Mouse (Mus musculus) G1E (cell line): Measurements from ENCODE around the gene Ptpn4. TPM values are rescaled to one million over a fixed set of nuclear protein-coding genes. Genes with fewer than 3 reads are reported as not detected.

Source experiments
- ATAC-seq: 2 replicates; pipeline ENCODE4 v1.8.0; 2016; ENCODE audit warnings: mild to moderate bottlenecking; ENCODE audit not compliant: insufficient number of reproducible peaks, poor library complexity, low FRiP score, severe bottlenecking; ENCODE audit errors: extremely low read depth
- DNase-seq: peaks from one replicate; pipeline ENCODE4 v3.0.0; 2012; ENCODE audit warnings: low spot score
- H3K27me3 ChIP-seq: 2 replicates; pipeline ENCODE4 v1.6.1; 2012; ENCODE audit warnings: mild to moderate bottlenecking, low read length, inconsistent platforms; ENCODE audit not compliant: insufficient read depth
- H3K36me3 ChIP-seq: replicated peaks from 2 replicates; pipeline ENCODE3; 2012; ENCODE audit warnings: mild to moderate bottlenecking, inconsistent platforms
- H3K4me1 ChIP-seq: 2 replicates; pipeline ENCODE4 v1.6.1; 2012; ENCODE audit warnings: low read depth, low read length, inconsistent platforms, mixed read lengths; ENCODE audit not compliant: insufficient read depth
- H3K4me3 ChIP-seq: 2 replicates; pipeline ENCODE4 v1.5.1; 2012; ENCODE audit warnings: low read depth, mild to moderate bottlenecking, inconsistent platforms, low read length, moderate library complexity, mixed read lengths
- H3K9me3 ChIP-seq: replicated peaks from 2 replicates; pipeline ENCODE4 v1.6.1; 2012; ENCODE audit warnings: inconsistent platforms
- CTCF ChIP-seq: IDR thresholded peaks from 2 replicates; pipeline ENCODE4 v1.5.1; 2012; ENCODE audit warnings: low read depth, low read length, inconsistent platforms, mixed read lengths
- GATA1 ChIP-seq: IDR thresholded peaks from 2 replicates; pipeline ENCODE4 v1.6.1; 2012; ENCODE audit warnings: borderline replicate concordance, low read length, inconsistent platforms, mixed read lengths
- GATA2 ChIP-seq: IDR thresholded peaks from 2 replicates; pipeline ENCODE4 v1.6.1; 2012; ENCODE audit warnings: low read depth, low read length, inconsistent platforms, borderline replicate concordance
- POLR2AphosphoS5 ChIP-seq: IDR thresholded peaks from 2 replicates; pipeline ENCODE4 v1.6.1; 2012; ENCODE audit warnings: low read depth, low read length, inconsistent platforms; ENCODE audit not compliant: insufficient replicate concordance
- TAL1 ChIP-seq: conservative IDR thresholded peaks from 2 replicates; pipeline ENCODE4 v1.6.1; 2012; ENCODE audit warnings: low read depth, low read length, inconsistent platforms, mixed read lengths
- polyA plus RNA-seq: library from polyadenylated mRNA; stranded (reverse); fragments of >175 nt; gene quantifications from 2 replicates; pipeline ENCODE4 v1.2.3, GENCODE M21; 2012
- total RNA-seq, 2 experiments: library from RNA; stranded (forward) in 1 of 2; stranded (reverse) in 1 of 2; fragments of 200-1000 nt in 1 of 2; fragments of >200 nt in 1 of 2; fragmentation: Nextera tagmentation in 1 of 2; gene quantifications; 2 replicates each; pipeline ENCODE4 v1.2.3; 2014 to 2017

The Ptpn4 gene
- total RNA-seq (2014; fragmentation: Nextera tagmentation): 66.3 and 81.3 TPM in 2 replicates
- total RNA-seq (2017): 23.8 and 28.4 TPM in 2 replicates
- polyA plus RNA-seq: 9.6 and 12.5 TPM in 2 replicates

DNA sequence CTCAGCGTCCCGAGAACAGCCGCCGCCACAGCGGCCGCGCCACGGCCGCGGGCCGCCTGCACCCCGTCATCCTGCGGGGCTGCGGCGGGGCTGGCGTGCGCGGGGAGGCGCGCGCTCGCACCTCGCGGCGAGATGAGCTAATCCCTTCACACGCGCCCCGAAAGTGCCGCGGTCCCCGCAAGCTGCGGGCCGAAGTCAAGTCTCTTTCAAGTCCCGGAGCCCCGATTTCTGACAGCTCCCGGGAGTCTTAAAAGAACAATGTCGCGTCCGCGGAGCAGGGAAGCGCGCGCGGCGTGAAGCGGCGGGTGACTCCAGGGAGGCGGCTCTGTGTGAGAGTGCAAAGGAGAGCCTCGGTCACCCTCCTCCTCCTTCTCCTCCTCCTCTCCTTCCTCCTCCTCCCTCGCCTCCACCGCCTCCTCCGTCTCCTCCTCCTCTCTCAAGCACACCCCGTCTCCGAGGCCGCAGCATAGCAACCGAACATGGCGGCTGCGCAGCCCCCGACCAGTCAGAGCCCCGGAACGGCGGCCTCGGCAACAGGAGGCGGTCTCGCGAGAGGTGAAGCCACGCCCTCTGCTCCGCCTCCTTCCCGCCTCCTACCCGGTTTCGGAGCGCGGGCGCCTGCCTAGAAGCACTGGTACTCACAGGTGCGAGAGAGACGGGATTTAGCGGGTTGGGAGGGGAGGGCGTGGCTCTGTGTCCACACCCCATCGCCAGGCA lies at the start of gene Ptpn4:
Gene Ptpn4, minus strand, starts transcription at position 579 of the 717 bp plus-strand sequence.
- Histone ChIP-seq H3K4me3 (peak within 1 kb of the TSS; percentile 94), H3K9me3 (no peaks in the 10 kb centered on the region), H3K27me3 (peaks cover 8% of the 10 kb centered on the region; the same call in 1 of the 2 replicates), H3K4me1 (peaks cover 25% of the 10 kb centered on the region), H3K36me3 (no peaks in the 10 kb centered on the region)
- DNase-seq (peak; percentile 96), ATAC-seq (peak; percentile 94)
- no peak for TF ChIP-seq TAL1
- TF ChIP-seq GATA1: no peak
- TF ChIP-seq CTCF: no peak
- no peak for TF ChIP-seq POLR2AphosphoS5
- no peak for TF ChIP-seq GATA2

DNA sequence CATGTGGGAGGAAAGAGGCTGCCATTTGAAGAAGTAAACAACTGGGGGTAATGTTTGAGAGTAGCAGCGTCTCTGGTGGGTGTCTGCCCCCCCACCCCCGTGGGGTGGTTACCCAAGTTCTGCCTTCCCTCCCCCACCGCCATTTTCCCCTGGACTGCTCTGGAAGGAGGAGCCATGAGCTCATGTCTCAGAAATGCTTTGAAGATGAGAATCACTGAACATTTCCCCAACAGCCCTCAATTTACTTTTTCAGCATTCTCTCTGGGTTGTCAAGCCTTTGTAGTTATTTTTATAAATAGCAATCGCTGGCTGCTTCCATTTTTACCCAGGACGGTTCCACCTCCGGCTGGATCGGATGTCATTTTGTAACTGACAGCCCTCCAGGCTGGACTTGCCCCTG lies 48.9 kb upstream of the Ptpn4 start:
- Histone ChIP-seq H3K4me3 (no peak overlapping the region), H3K4me1 (0 out of 2 replicates have a peak, but pooled peaks cover 2% of the 10 kb centered on the region), H3K36me3 (no peaks in the 10 kb centered on the region), H3K9me3 (no peaks in the 10 kb centered on the region), H3K27me3 (peaks cover 14% of the 10 kb centered on the region)
- TF ChIP-seq GATA2 (no peak), GATA1 (no peak), CTCF (no peak), TAL1 (no peak), POLR2AphosphoS5 (no peak)
- no peak for ATAC-seq
- no peak for DNase-seq

DNA sequence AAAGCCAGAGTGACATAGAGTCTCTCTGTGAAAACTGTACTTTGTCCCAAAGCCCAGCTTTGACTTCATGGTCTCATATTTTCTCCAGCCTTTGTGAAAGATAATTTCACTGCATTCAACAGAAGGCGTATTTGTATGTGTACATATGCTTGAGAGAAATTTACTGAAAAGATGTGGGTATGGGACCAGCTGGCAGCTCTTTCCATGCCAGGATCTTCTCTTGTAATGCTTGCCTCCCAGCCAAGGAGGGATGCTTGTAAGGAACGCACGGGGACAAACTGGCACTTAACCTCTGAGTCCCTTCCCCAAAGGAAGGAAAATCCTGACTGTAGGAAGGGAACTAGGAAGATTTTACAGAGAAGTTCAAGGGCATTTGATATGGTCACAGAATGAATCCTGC lies 46.9 kb upstream of the Ptpn4 start:
- Histone ChIP-seq H3K36me3 (no peaks in the 10 kb centered on the region), H3K9me3 (no peaks in the 10 kb centered on the region), H3K4me1 (0 out of 2 replicates have a peak, but pooled peaks cover 2% of the 10 kb centered on the region), H3K27me3 (peaks cover 13% of the 10 kb centered on the region), H3K4me3 (no peak overlapping the region)
- DNase-seq (no peak), ATAC-seq (no peak)
- no peak for TF ChIP-seq TAL1
- no peak for TF ChIP-seq POLR2AphosphoS5

DNA sequence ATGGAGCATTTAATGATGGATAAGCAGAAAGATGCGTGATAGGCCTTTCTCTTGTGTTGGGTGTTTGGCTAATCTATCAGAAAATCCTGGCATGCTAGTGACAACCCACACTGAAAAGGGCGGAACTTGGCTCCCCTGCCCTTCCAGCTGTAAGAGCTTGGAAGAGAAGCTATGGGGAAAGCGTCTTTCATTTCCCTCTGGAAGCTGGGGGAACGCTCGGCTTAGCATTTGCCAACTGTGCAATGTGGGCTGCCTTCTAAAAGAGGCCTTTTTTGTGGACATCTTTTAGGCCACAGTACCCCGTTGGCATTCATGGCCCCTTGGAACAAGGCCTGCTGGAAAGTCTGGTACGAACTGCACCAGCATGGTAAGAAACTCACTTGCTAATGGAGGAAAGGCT lies 41.5 kb upstream of the Ptpn4 start:
- DNase-seq (no peak), ATAC-seq (no peak)
- no peaks in the 10 kb centered on the region for H3K36me3 ChIP-seq
- peaks cover 3% of the 10 kb centered on the region for H3K27me3 ChIP-seq
- H3K9me3 ChIP-seq: no peaks in the 10 kb centered on the region
- H3K4me3 ChIP-seq: no peak overlapping the region
- H3K4me1 ChIP-seq: no peaks in the 10 kb centered on the region; the same call in 1 of the 2 replicates
- TF ChIP-seq GATA1: no peak
- TF ChIP-seq GATA2: no peak
- no peak for TF ChIP-seq POLR2AphosphoS5
- TF ChIP-seq CTCF: no peak
- no peak for TF ChIP-seq TAL1

DNA sequence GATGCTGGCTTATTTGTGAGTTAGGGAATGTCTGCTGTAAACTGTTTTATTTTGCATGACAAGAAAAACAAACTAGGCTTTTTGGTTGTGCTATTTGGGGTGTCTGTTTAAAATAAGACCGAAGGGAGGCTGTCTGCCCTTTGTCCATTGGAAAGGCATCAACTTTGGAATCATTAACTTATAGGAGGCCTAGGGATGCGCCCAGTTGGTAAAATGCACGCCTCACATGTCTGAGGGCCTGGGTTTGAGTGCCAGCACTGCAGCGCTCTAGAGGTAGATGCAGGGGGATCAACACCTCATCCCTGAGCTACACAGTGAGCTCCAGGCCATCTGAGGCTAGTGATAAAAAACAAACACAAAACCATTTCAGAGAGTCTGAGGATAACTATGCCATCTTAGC lies 40.1 kb upstream of the Ptpn4 start:
- Histone ChIP-seq H3K36me3 (no peaks in the 10 kb centered on the region), H3K27me3 (peaks cover 3% of the 10 kb centered on the region), H3K9me3 (no peaks in the 10 kb centered on the region), H3K4me3 (no peak overlapping the region), H3K4me1 (no peaks in the 10 kb centered on the region; the same call in 1 of the 2 replicates)
- no peak for DNase-seq
- no peak for ATAC-seq
- no peak for TF ChIP-seq TAL1
- TF ChIP-seq GATA2: no peak
- no peak for TF ChIP-seq GATA1

DNA sequence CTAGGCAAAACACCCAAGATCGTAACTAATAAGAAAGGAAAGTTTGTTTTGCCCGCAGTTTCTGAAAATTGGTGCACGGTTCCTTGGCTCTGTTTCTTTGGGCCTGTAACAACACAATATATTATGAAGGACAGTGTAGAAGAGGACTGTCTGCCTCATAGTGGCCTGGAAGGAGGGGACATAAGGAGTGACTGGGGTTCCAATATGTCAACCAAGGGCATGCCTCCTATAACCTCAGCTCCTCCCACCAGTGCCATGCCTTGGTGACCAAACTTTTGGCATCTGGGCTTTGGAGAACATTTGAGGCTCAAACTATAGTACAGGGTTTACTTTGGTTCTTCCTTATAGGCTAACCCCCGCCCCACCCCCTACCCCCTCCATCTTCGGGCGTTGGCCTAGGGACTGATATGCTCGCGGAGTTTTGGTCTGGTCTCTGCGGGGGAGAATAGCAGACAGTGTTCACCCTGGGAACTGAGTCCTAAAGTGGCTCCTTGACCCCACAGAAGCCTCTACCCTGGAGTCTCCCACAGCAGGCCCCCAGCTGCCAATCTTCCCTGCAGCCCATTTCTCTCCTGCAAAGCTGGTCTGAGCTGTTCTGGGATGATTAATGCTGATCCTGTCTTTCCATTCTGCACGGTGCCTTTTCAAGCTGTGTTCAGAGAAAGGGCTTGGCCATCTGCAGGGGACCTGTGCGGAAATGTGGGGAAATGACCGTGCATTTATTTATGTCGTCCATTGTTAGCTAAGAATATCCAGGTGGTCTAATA lies 31.2 kb upstream of the Ptpn4 start:
- DNase-seq: no peak
- Histone ChIP-seq H3K4me1 (peaks cover 2% of the 10 kb centered on the region; the same call in 1 of the 2 replicates), H3K27me3 (peaks cover 13% of the 10 kb centered on the region), H3K36me3 (no peaks in the 10 kb centered on the region), H3K9me3 (no peaks in the 10 kb centered on the region), H3K4me3 (no peak overlapping the region)
- TF ChIP-seq TAL1 (no peak), CTCF (no peak), POLR2AphosphoS5 (no peak), GATA2 (no peak), GATA1 (no peak)
- ATAC-seq: no peak
